Mouse (Mus musculus): ENCODE measurements around the gene Noc3l.

Gene Noc3l

GRCm38 (mm10) chr19:38758685-38759472 is 60.2 kb downstream of the Noc3l start:
- DNase-seq (ENCODE audit: low spot score in 2 of 2), result no peak

GRCm38 (mm10) chr19:38758056-38758455 is 61.0 kb downstream of the Noc3l start:
- no peak for DNase-seq (ENCODE audit: low spot score in 2 of 2)

- DNase-seq (ENCODE audit: low spot score in 2 of 2), result no peak
These were observed 61.9 kb downstream of the Noc3l start for GRCm38 (mm10) chr19:38757161-38757560.

GRCm38 (mm10) chr19:38750192-38750591 is 68.8 kb downstream of the Noc3l start:
- no peak for DNase-seq (ENCODE audit: low spot score in 2 of 2)

- no peak for DNase-seq (ENCODE audit: low spot score in 2 of 2)
These were observed 72.5 kb downstream of the Noc3l start for GRCm38 (mm10) chr19:38746492-38747014.

- DNase-seq (ENCODE audit: low spot score in 2 of 2), result no peak
These were observed 73.1 kb downstream of the Noc3l start for GRCm38 (mm10) chr19:38745810-38746491.

- no peak for DNase-seq (ENCODE audit: low spot score in 2 of 2)
These were observed 74.5 kb downstream of the Noc3l start for GRCm38 (mm10) chr19:38744546-38744945.

Measured in spleen, postnatal 4 days (tissue).